Mouse (Mus musculus) CH12.LX (cell line): Measurements from ENCODE around the gene Gm49450. TPM values are rescaled to one million over a fixed set of nuclear protein-coding genes. Genes with fewer than 3 reads are reported as not detected.

Source experiments
- DNase-seq: peaks from one replicate; pipeline ENCODE4 v3.0.0-alpha.2; 2013; ENCODE audit errors: extremely low read depth
- H3K27ac ChIP-seq: 2 replicates; pipeline ENCODE4 v1.5.1; 2012; ENCODE audit warnings: low read depth, mild to moderate bottlenecking, control low read depth, moderate library complexity; ENCODE audit not compliant: insufficient read depth
- H3K27me3 ChIP-seq: replicated peaks from 2 replicates; pipeline ENCODE3; 2012; ENCODE audit warnings: inconsistent platforms
- H3K36me3 ChIP-seq, 2 experiments: replicated peaks in 1 of 2; 2 replicates each; pipeline versions ENCODE3 to v1.6.1; 2012; ENCODE audit warnings: inconsistent platforms in 1 of 2, low read length in 1 of 2, mild to moderate bottlenecking in 1 of 2, mixed read lengths in 1 of 2, moderate library complexity in 1 of 2; ENCODE audit not compliant: control insufficient read depth in 1 of 2, insufficient read depth in 1 of 2
- H3K4me1 ChIP-seq, 2 experiments: 2 replicates each; pipeline ENCODE4 v1.6.1; 2012; ENCODE audit warnings: inconsistent platforms in 1 of 2, moderate library complexity in 1 of 2; ENCODE audit not compliant: insufficient read depth in 2 of 2, control insufficient read depth in 1 of 2
- H3K4me2 ChIP-seq: 2 replicates; pipeline ENCODE4 v1.6.1; 2012; ENCODE audit warnings: low read depth, mild to moderate bottlenecking, control low read depth; ENCODE audit not compliant: poor library complexity, insufficient read depth, severe bottlenecking
- H3K4me3 ChIP-seq, 3 experiments: fragments of 150-350 bp in 1 of 3; sonication (generic) in 1 of 3; replicated peaks in 1 of 3; 2 replicates each; pipeline versions ENCODE3 to v1.5.1; 2011 to 2012; ENCODE audit warnings: low read depth in 2 of 3, low read length in 2 of 3, mild to moderate bottlenecking in 2 of 3, moderate library complexity in 2 of 3, control low read depth in 1 of 3, improper control_type of control experiment in 1 of 3, inconsistent platforms in 1 of 3, mixed read lengths in 1 of 3; ENCODE audit not compliant: poor library complexity in 1 of 3
- H3K79me2 ChIP-seq: replicated peaks from 2 replicates; pipeline ENCODE4 v1.6.1; 2012; ENCODE audit warnings: mild to moderate bottlenecking, moderate library complexity; ENCODE audit not compliant: control insufficient read depth, poor library complexity, insufficient read depth, severe bottlenecking; ENCODE audit errors: extremely low read depth
- H3K9ac ChIP-seq: 2 replicates; pipeline ENCODE4 v1.6.1; 2012; ENCODE audit warnings: low read depth, mild to moderate bottlenecking, control low read depth, moderate library complexity; ENCODE audit not compliant: insufficient read depth
- H3K9me3 ChIP-seq: replicated peaks from 2 replicates; pipeline ENCODE3; 2012; ENCODE audit warnings: low read length, inconsistent platforms, mixed read lengths
- BHLHE40 ChIP-seq: IDR thresholded peaks from 2 replicates; pipeline ENCODE4 v1.6.1; 2011; ENCODE audit warnings: mild to moderate bottlenecking, low read depth, low read length, improper control_type of control experiment
- CHD1 ChIP-seq: IDR thresholded peaks from 2 replicates; pipeline ENCODE4 v1.6.1; 2012; ENCODE audit warnings: low read depth, low read length, improper control_type of control experiment, inconsistent platforms
- CHD2 ChIP-seq: IDR thresholded peaks from 2 replicates; pipeline ENCODE4 v1.6.1; 2011; ENCODE audit warnings: low read length, improper control_type of control experiment
- CTCF ChIP-seq, 2 experiments: IDR thresholded peaks in 1 of 2; conservative IDR thresholded peaks in 1 of 2; 2 replicates each; pipeline ENCODE4 v1.5.1; 2011 to 2012; ENCODE audit warnings: low read depth in 2 of 2, low read length in 2 of 2, improper control_type of control experiment in 1 of 2, inconsistent platforms in 1 of 2, mild to moderate bottlenecking in 1 of 2, moderate library complexity in 1 of 2
- ELF1 ChIP-seq: IDR thresholded peaks from 2 replicates; pipeline ENCODE4 v1.6.1; 2014; ENCODE audit warnings: low read depth, mild to moderate bottlenecking, inconsistent platforms, low read length, improper control_type of control experiment
- ETS1 ChIP-seq: conservative IDR thresholded peaks from 2 replicates; pipeline ENCODE4 v1.6.1; 2012; ENCODE audit warnings: low read depth, mild to moderate bottlenecking, inconsistent platforms, low read length, improper control_type of control experiment, moderate library complexity
- IRF4 ChIP-seq: IDR thresholded peaks from 2 replicates; pipeline ENCODE4 v1.6.1; 2014; ENCODE audit warnings: low read depth, mild to moderate bottlenecking, inconsistent platforms, low read length, improper control_type of control experiment
- MAFK ChIP-seq: IDR thresholded peaks from 2 replicates; pipeline ENCODE4 v1.6.1; 2011; ENCODE audit warnings: low read length, improper control_type of control experiment; ENCODE audit not compliant: insufficient replicate concordance
- MAZ ChIP-seq: IDR thresholded peaks from 2 replicates; pipeline ENCODE4 v1.6.1; 2012; ENCODE audit warnings: low read depth, mild to moderate bottlenecking, inconsistent platforms, low read length, improper control_type of control experiment, moderate library complexity
- MEF2A ChIP-seq: IDR thresholded peaks from 2 replicates; pipeline ENCODE4 v1.6.1; 2014; ENCODE audit warnings: low read depth, mild to moderate bottlenecking, inconsistent platforms, low read length, improper control_type of control experiment, borderline replicate concordance
- PAX5 ChIP-seq: IDR thresholded peaks from 2 replicates; pipeline ENCODE4 v1.6.1; 2012; ENCODE audit warnings: low read length, inconsistent platforms, mixed read lengths
- POLR2A ChIP-seq: IDR thresholded peaks from 2 replicates; pipeline ENCODE4 v1.6.1; 2011; ENCODE audit warnings: low read depth, mild to moderate bottlenecking, improper control_type of control experiment, low read length
- POLR2AphosphoS2 ChIP-seq: IDR thresholded peaks from 2 replicates; pipeline ENCODE4 v1.6.1; 2011; ENCODE audit warnings: low read depth, low read length, improper control_type of control experiment
- RAD21 ChIP-seq: IDR thresholded peaks from 2 replicates; pipeline ENCODE4 v1.6.1; 2011; ENCODE audit warnings: low read depth, mild to moderate bottlenecking, low read length, improper control_type of control experiment, moderate library complexity
- SIN3A ChIP-seq: IDR thresholded peaks from 2 replicates; pipeline ENCODE4 v1.6.1; 2012; ENCODE audit warnings: low read length, improper control_type of control experiment, inconsistent platforms
- SMC3 ChIP-seq: IDR thresholded peaks from 2 replicates; pipeline ENCODE4 v1.6.1; 2011; ENCODE audit warnings: low read depth, low read length, improper control_type of control experiment
- USF2 ChIP-seq: conservative IDR thresholded peaks from 2 replicates; pipeline ENCODE4 v1.6.1; 2011; ENCODE audit warnings: low read depth, low read length, improper control_type of control experiment
- ZC3H11A ChIP-seq: IDR thresholded peaks from 2 replicates; pipeline ENCODE4 v1.6.1; 2012; ENCODE audit warnings: low read depth, mild to moderate bottlenecking, inconsistent platforms, low read length, improper control_type of control experiment
- ZMIZ1 ChIP-seq: IDR thresholded peaks from 2 replicates; pipeline ENCODE4 v1.6.1; 2012; ENCODE audit warnings: low read depth, mild to moderate bottlenecking, inconsistent platforms, low read length, improper control_type of control experiment
- ZNF384 ChIP-seq: IDR thresholded peaks from 2 replicates; pipeline ENCODE4 v1.6.1; 2012; ENCODE audit warnings: low read depth, low read length, improper control_type of control experiment, inconsistent platforms
- dilution Hi-C: fragments of 300-500 bp; cut with MboI; formaldehyde crosslinking; loops from 2 replicates; pipeline ENCODE4 v1.14.3; 2020; ENCODE audit warnings: low sequenced_read_pairs; ENCODE audit not compliant: extremely low pct_unique_long_range_greater_than_20kb, extremely low pct_ligation_motif_present
- in situ Hi-C: fragments of 300-500 bp; cut with MboI; formaldehyde crosslinking; loops from 3 replicates; pipeline ENCODE4 v1.14.3; 2019; ENCODE audit warnings: low sequenced_read_pairs, low pct_ligation_motif_present, low pct_unique_long_range_greater_than_20kb, mixed read lengths
- polyA plus RNA-seq: library from polyadenylated mRNA; unstranded; fragments of >175 nt; gene quantifications from 2 replicates; pipeline ENCODE4 v1.2.1, GENCODE M21; 2012; ENCODE audit warnings: low read depth; ENCODE audit not compliant: insufficient read length
- total RNA-seq, 2 experiments: library from RNA; depleted of rRNA; stranded (reverse); fragments of 300-350 nt in 1 of 2; fragments of >200 nt in 1 of 2; gene quantifications; 2 replicates each; pipeline ENCODE4 v1.2.3; 2012 to 2014

The Gm49450 gene
- total and polyA plus RNA-seq, 3 experiments: 0.38 to 125 (median 4.7) TPM

- H3K36me3 ChIP-seq: peaks cover 0 to 26% of the 10 kb centered on the region in 2 experiments
- TF ChIP-seq CTCF (conservative IDR thresholded peaks at IDR 0.05 in 1 of 2, IDR thresholded peaks at IDR 0.05 in 1 of 2; ENCODE audit: low read depth in 2 of 2, low read length in 2 of 2): no peak
- TF ChIP-seq CHD2: no peak
- TF ChIP-seq MAZ: no peak
- no peak for TF ChIP-seq PAX5
- no peak for TF ChIP-seq ZC3H11A
- no peak for TF ChIP-seq ETS1
- no peak for TF ChIP-seq CHD1
- TF ChIP-seq RAD21: no peak
- TF ChIP-seq SIN3A: no peak
- in situ Hi-C loops: loop anchor here (25.0 kb wide), 2 partner anchors 1279 to 1354 kb away; no protein-coding TSS in a partner anchor
- H3K4me3 ChIP-seq: no peak overlapping the region
- H3K27me3 ChIP-seq: no peaks in the 10 kb centered on the region
- peaks cover 4 to 8% of the 10 kb centered on the region in 2 experiments; a peak in 3 of 4 replicates for H3K4me1 ChIP-seq
- no peak overlapping the region for H3K27ac ChIP-seq
- dilution Hi-C loops: no loop called here
- DNase-seq: no peak
- H3K79me2 ChIP-seq: no peaks in the 10 kb centered on the region
- no peak overlapping the region for H3K9ac ChIP-seq
- H3K4me2 ChIP-seq: no peak overlapping the region
- H3K9me3 ChIP-seq: no peaks in the 10 kb centered on the region
Measured at GRCm38 (mm10) chr15:98941539-98941938, 11.8 kb downstream of the Gm49450 start.

GRCm38 (mm10) chr15:98940816-98941215 lies 12.5 kb downstream of the Gm49450 start:
- Histone ChIP-seq H3K27ac (no peak overlapping the region), H3K4me2 (no peak overlapping the region), H3K9ac (no peak overlapping the region), H3K27me3 (no peaks in the 10 kb centered on the region), H3K79me2 (no peaks in the 10 kb centered on the region), H3K4me3 (no peak overlapping the region), H3K4me1 (peaks cover 4 to 14% of the 10 kb centered on the region in 2 experiments; a peak in 3 of 4 replicates), H3K36me3 (peaks cover 0 to 26% of the 10 kb centered on the region in 2 experiments), H3K9me3 (no peaks in the 10 kb centered on the region)
- DNase-seq: no peak
- in situ Hi-C loops: loop anchor here (25.0 kb wide), 2 partner anchors 1279 to 1354 kb away; no protein-coding TSS in a partner anchor
- dilution Hi-C loops: no loop called here
- no peak for TF ChIP-seq BHLHE40
- TF ChIP-seq SMC3: no peak
- TF ChIP-seq ELF1: no peak
- TF ChIP-seq CHD2: no peak
- no peak for TF ChIP-seq MEF2A
- no peak for TF ChIP-seq USF2
- no peak for TF ChIP-seq ZNF384
- no peak for TF ChIP-seq MAFK
- TF ChIP-seq IRF4: no peak
- no peak for TF ChIP-seq POLR2AphosphoS2
- no peak for TF ChIP-seq PAX5
- no peak for TF ChIP-seq SIN3A
- no peak for TF ChIP-seq RAD21
- no peak for TF ChIP-seq CHD1
- no peak for TF ChIP-seq POLR2A
- no peak for TF ChIP-seq ZMIZ1
